Mouse (Mus musculus) liver, embryonic 14.5 days (tissue): ENCODE measurements around the gene Ubr2. TPM values are rescaled to one million over a fixed set of nuclear protein-coding genes. Genes with fewer than 3 reads are reported as not detected.

Source experiments
- ATAC-seq: fragments of 200-750 bp; cut with Nextera tagmentation; 2 replicates; pipeline ENCODE4 v1.8.0; 2017; ENCODE audit warnings: moderate number of reproducible peaks, mild to moderate bottlenecking, moderate library complexity; ENCODE audit not compliant: insufficient read depth
- DNase-seq, 3 experiments: peaks; one replicate each; pipeline ENCODE4 v3.0.0-alpha.2; 2012 to 2013; ENCODE audit warnings: low read depth in 3 of 3, low spot score in 3 of 3
- H3K27ac ChIP-seq: fragments of 300-500 bp; sonication (generic); 2 replicates; pipeline ENCODE4 v1.5.1; 2014; ENCODE audit warnings: moderate library complexity, mild to moderate bottlenecking, control low read depth, inconsistent platforms
- H3K27me3 ChIP-seq: fragments of 300-500 bp; sonication (generic); 2 replicates; pipeline ENCODE4 v1.6.1; 2014; ENCODE audit warnings: mild to moderate bottlenecking, low read length, moderate library complexity; ENCODE audit not compliant: control insufficient read depth, insufficient read depth
- H3K36me3 ChIP-seq: fragments of 300-500 bp; sonication (generic); replicated peaks from 2 replicates; pipeline ENCODE4 v1.6.1; 2014; ENCODE audit warnings: low read depth; ENCODE audit not compliant: control insufficient read depth, insufficient read depth
- H3K4me1 ChIP-seq, 2 experiments: fragments of 200-500 bp in 1 of 2; fragments of 300-500 bp in 1 of 2; sonication (generic) in 1 of 2; replicated peaks; 2 replicates each; pipeline ENCODE4 v1.6.1; 2012 to 2014; ENCODE audit warnings: antibody characterized with exemption in 1 of 2, inconsistent platforms in 1 of 2, low read length in 1 of 2; ENCODE audit not compliant: control insufficient read depth in 2 of 2, insufficient read depth in 2 of 2
- H3K4me2 ChIP-seq: fragments of 300-500 bp; sonication (generic); 2 replicates; pipeline ENCODE4 v1.6.1; 2014; ENCODE audit warnings: low read depth, mild to moderate bottlenecking, control low read depth, moderate library complexity
- H3K4me3 ChIP-seq, 2 experiments: fragments of 200-500 bp in 1 of 2; fragments of 300-500 bp in 1 of 2; sonication (generic) in 1 of 2; 2 replicates each; pipeline ENCODE4 v1.5.1; 2012 to 2014; ENCODE audit warnings: low read depth in 2 of 2, low read length in 2 of 2, mild to moderate bottlenecking in 2 of 2, control low read depth in 1 of 2, inconsistent platforms in 1 of 2, moderate library complexity in 1 of 2; ENCODE audit not compliant: insufficient read depth in 1 of 2
- H3K9ac ChIP-seq: fragments of 300-500 bp; sonication (generic); replicated peaks from 2 replicates; pipeline ENCODE4 v1.6.1; 2014; ENCODE audit warnings: mild to moderate bottlenecking, control low read depth, moderate library complexity
- H3K9me3 ChIP-seq: fragments of 300-500 bp; sonication (generic); 2 replicates; pipeline ENCODE4 v1.6.1; 2016; ENCODE audit warnings: low read length, mixed read lengths; ENCODE audit not compliant: control insufficient read depth
- CTCF ChIP-seq: IDR thresholded peaks from 2 replicates; pipeline ENCODE4 v1.5.1; 2016; ENCODE audit warnings: antibody characterized with exemption, low read depth, control low read depth
- EP300 ChIP-seq: IDR thresholded peaks from 2 replicates; pipeline ENCODE4 v1.6.1; 2016; ENCODE audit warnings: antibody characterized with exemption, low read depth
- WGBS: fragments of 180-500 bp; shearing (Covaris S2); extraction: QIAGEN DNeasy Blood & Tissue Kit; methylation state at CpG from one replicate; pipeline ENCODE4 v1.1.7; 2014; ENCODE audit not compliant: insufficient replicate concordance; 5-methylcytosine and 5-hydroxymethylcytosine counted together
- polyA plus RNA-seq, 2 experiments: library from polyadenylated mRNA; depleted of rRNA in 1 of 2; stranded (reverse) in 1 of 2; unstranded in 1 of 2; fragments of >200 nt; fragmentation: Nextera tagmentation in 1 of 2; extraction: Ambion mirVana in 1 of 2; gene quantifications; 2 replicates each; pipeline versions ENCODE4 v1.2.1 to v1.2.3; 2012 to 2014

Gene Ubr2
- polyA plus RNA-seq, 2 experiments = 7.3 to 9.7 TPM

- TF ChIP-seq CTCF (no peak), EP300 (no peak)
- 46% methylated on average over 2 of the region's 2 CpGs for WGBS
- Histone ChIP-seq H3K36me3 (no peaks in the 10 kb centered on the region), H3K9me3 (no peaks in the 10 kb centered on the region), H3K9ac (no peak overlapping the region), H3K27me3 (no peaks in the 10 kb centered on the region), H3K4me2 (no peak overlapping the region), H3K4me1 (peaks cover 7 to 25% of the 10 kb centered on the region in 2 experiments), H3K4me3 (no peak overlapping the region), H3K27ac (no peak overlapping the region)
- ATAC-seq (no peak), DNase-seq (no peak)
These were observed 130.0 kb downstream of the Ubr2 start for GRCm38 (mm10) chr17:46880322-46880721.

- H3K9me3 ChIP-seq = no peaks in the 10 kb centered on the region
- TF ChIP-seq CTCF (no peak), EP300 (no peak)
- H3K27ac ChIP-seq = no peak overlapping the region
- H3K4me2 ChIP-seq = no peak overlapping the region
- WGBS = 48% methylated on average over 14 of the region's 14 CpGs
- no peaks in the 10 kb centered on the region for H3K36me3 ChIP-seq
- H3K4me3 ChIP-seq = no peak overlapping the region
- ATAC-seq (no peak), DNase-seq (no peak)
- H3K4me1 ChIP-seq = peaks cover 5 to 20% of the 10 kb centered on the region in 2 experiments; a peak in 3 of 4 replicates
- H3K9ac ChIP-seq = no peak overlapping the region
- H3K27me3 ChIP-seq = no peaks in the 10 kb centered on the region
These were observed 130.5 kb downstream of the Ubr2 start for GRCm38 (mm10) chr17:46879841-46880311.

Other genes starting within 250 kb of the Ubr2 start
- 0.04 TPM in 2 replicates for gene Ptcra, start 246.8 kb downstream of the Ubr2 start, polyA plus RNA-seq (2012; rRNA removed)
- gene Ptcra, start 246.8 kb downstream of the Ubr2 start, polyA plus RNA-seq (2014; fragmentation: Nextera tagmentation; extraction: Ambion mirVana) = 0.10 and 0.18 TPM in 2 replicates
- gene 2310039H08Rik, start 237.9 kb downstream of the Ubr2 start, polyA plus RNA-seq (2012; rRNA removed) = 36.7 and 37.2 TPM in 2 replicates
- gene 2310039H08Rik, start 237.9 kb downstream of the Ubr2 start, polyA plus RNA-seq (2014; fragmentation: Nextera tagmentation; extraction: Ambion mirVana) = 62.7 and 63.3 TPM in 2 replicates
- gene Rpl7l1, start 227.9 kb downstream of the Ubr2 start, polyA plus RNA-seq (2012; rRNA removed) = 23.2 and 38.0 TPM in 2 replicates
- gene Rpl7l1, start 227.9 kb downstream of the Ubr2 start, polyA plus RNA-seq (2014; fragmentation: Nextera tagmentation; extraction: Ambion mirVana) = 65.5 and 75.3 TPM in 2 replicates
- gene Bicral, start 152.1 kb downstream of the Ubr2 start, polyA plus RNA-seq (2012; rRNA removed) = 2.5 and 3.0 TPM in 2 replicates
- gene Bicral, start 152.1 kb downstream of the Ubr2 start, polyA plus RNA-seq (2014; fragmentation: Nextera tagmentation; extraction: Ambion mirVana) = 3.4 and 3.5 TPM in 2 replicates
- 9.3 and 9.4 TPM in 2 replicates for gene Tbcc, start 119.9 kb downstream of the Ubr2 start, polyA plus RNA-seq (2012; rRNA removed)
- gene Tbcc, start 119.9 kb downstream of the Ubr2 start, polyA plus RNA-seq (2014; fragmentation: Nextera tagmentation; extraction: Ambion mirVana) = 21.8 and 23.1 TPM in 2 replicates
- not detected in 2 replicates for gene Prph2, start 100.1 kb downstream of the Ubr2 start, polyA plus RNA-seq (2012; rRNA removed)
- gene Prph2, start 100.1 kb downstream of the Ubr2 start, polyA plus RNA-seq (2014; fragmentation: Nextera tagmentation; extraction: Ambion mirVana) = not detected in 2 replicates